Mouse (Mus musculus) brain, embryonic 14.5 days (tissue): ENCODE measurements around the gene Cald1.

Experiments
- CTCF ChIP-seq: fragments of 200-500 bp; IDR thresholded peaks from 2 replicates; pipeline ENCODE4 v1.5.1; 2012; ENCODE audit warnings: inconsistent platforms, mild to moderate bottlenecking, moderate library complexity, borderline replicate concordance; ENCODE audit not compliant: insufficient read depth, insufficient read length; ENCODE audit errors: extremely low read depth
- POLR2A ChIP-seq: fragments of 200-500 bp; IDR thresholded peaks from 2 replicates; pipeline ENCODE4 v1.6.1; 2012; ENCODE audit warnings: mild to moderate bottlenecking, inconsistent platforms, borderline replicate concordance; ENCODE audit not compliant: poor library complexity, insufficient read depth, insufficient read length, severe bottlenecking; ENCODE audit errors: extremely low read depth

DNA sequence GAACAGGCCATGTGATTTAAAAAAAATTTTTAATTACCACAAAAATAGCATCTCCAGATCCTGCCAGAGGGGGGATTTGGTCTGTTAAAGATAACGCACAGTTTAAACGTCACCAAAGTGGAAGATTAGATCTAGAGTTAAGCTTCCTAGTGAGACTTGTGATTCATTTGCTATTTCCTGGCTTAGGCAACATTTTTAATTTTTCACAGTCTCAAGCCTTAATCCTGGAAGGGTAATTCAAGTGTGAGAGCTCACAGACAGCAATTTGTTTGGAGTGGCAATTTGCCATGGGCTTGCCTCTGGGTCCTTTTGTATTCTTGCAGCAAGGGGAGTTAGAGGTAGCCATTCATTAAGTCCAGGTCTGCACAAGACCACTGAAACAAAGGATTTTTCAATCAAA is 40.4 kb downstream of the Cald1 start:
- TF ChIP-seq CTCF (no peak), POLR2A (no peak)
